In the genomic region with DNA sequence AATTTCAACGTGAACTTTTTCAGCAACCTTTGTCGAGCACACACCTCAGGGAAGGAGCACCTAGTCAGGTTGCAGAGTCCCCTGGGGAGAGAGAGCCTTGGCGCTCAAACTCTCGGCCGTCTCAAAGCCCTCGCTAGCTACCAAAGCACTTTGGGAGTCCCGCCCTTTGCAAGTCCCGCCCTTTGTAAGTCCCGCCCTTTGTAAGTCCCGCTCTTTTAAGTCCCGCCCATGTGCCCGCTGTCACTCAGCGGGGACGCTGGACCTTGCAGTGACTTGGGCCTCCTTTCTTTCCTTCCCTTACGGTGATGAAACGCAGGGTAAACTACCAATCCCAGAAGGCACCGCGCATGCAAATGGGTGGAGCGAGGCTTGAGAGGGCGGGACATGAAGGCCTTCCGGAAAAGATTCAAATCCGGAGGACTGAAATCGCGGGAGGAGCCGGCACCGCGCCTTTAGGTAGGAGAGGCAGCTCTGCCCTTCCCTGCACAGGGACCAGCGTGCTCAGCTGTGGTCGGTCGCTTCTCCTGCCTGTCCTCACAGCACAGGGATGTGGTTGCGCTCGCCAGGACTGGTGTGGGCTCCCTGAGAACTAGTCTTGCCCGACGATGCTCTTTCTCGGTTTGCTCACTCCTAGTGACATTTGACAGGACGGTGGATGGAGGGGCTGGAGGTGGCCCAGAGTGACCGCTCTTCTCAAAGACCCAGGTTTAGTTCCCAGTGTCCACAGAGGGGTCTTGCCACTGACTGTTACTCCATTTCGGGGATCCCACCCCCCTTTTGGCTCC, we compare ENCODE assay signal across 8 mouse cellular contexts. TPM values are rescaled to one million over a fixed set of nuclear protein-coding genes. Genes with fewer than 3 reads are reported as not detected.
DNase-seq lines count a peak whose midpoint lies in the region; ATAC-seq and TF ChIP-seq lines count a peak whose summit lies in the region.

A gene (plus strand): TSS at position 400 of the 785 bp plus-strand sequence.

- H3K27me3 ChIP-seq in megakaryocyte, embryonic 14.5 days (replicated peaks), result no peaks in the 10 kb centered on the region

- TF ChIP-seq CTCF in cortical plate, adult 2 months (IDR thresholded peaks at IDR 0.05; ENCODE audit: extremely low read depth, insufficient read depth, low read length), result no peak

- TF ChIP-seq POLR2A in cortical plate, adult 2 months (IDR thresholded peaks at IDR 0.05; ENCODE audit: extremely low read depth, insufficient read depth, low read length), result no peak

- H3K4me3 ChIP-seq in cortical plate, adult 2 months (ENCODE audit: insufficient read depth, low read length), result peak within 1 kb of the TSS; percentile 65
- H3K4me3 ChIP-seq in megakaryocyte, embryonic 14.5 days (replicated peaks), result peak within 1 kb of the TSS; percentile 100

- H3K27ac ChIP-seq in cortical plate, adult 2 months (ENCODE audit: insufficient read depth, low read length), result no peak within 1 kb of the TSS

- DNase-seq in gastrocnemius, adult 8-10 months (ENCODE audit: low spot score in 2 of 2), result peak; percentile 94 to 96
- peak; percentile 98 for DNase-seq in hindlimb bud, embryonic 11.5 days (ENCODE audit: extremely low spot score, low read depth, low spot score)
- DNase-seq in left cerebral cortex, adult 8-10 months (ENCODE audit: low spot score in 2 of 2), result peak; percentile 86 to 95
- peak; percentile 96 to 97 for DNase-seq in right cerebral cortex, postnatal 10 days (ENCODE audit: low spot score in 2 of 2)
- DNase-seq in urinary bladder, postnatal 25 days (ENCODE audit: low spot score), result peak; percentile 87

- no peaks in the 10 kb centered on the region for H3K4me1 ChIP-seq in cortical plate, adult 2 months (ENCODE audit: control insufficient read depth, insufficient read depth, low read length)
- H3K4me1 ChIP-seq in megakaryocyte, embryonic 14.5 days, result peaks cover 68% of the 10 kb centered on the region

- ATAC-seq in activated CD4-positive, CD25-positive, alpha-beta regulatory T cell, adult 4 months, result peak; percentile 99

- H3K9me3 ChIP-seq in megakaryocyte, embryonic 14.5 days, result no peaks in the 10 kb centered on the region

- H3K36me3 ChIP-seq in megakaryocyte, embryonic 14.5 days (replicated peaks; ENCODE audit: low read length), result peaks cover 12% of the 10 kb centered on the region

RNA-seq across cellular contexts. Expression of the gene that starts here (rescaled TPM):
- polyA plus RNA-seq in activated CD4-positive, CD25-positive, alpha-beta regulatory T cell, adult 4 months (2017; shearing (Covaris generic)), result 1 to 10 TPM in 1 of 2 experiments, under 1 TPM in 1; 0.79 to 1.3 TPM
- 0.57 and 0.63 TPM in 2 replicates for polyA plus RNA-seq in cortical plate, adult 2 months (2012; rRNA removed)
- total RNA-seq in gastrocnemius, adult 8-10 months (2022), result under 1 TPM in 2 of 4 experiments, not detected in 2; 0.13 to 0.36 TPM
- total RNA-seq in left cerebral cortex, adult 8-10 months (2022), result 1 to 10 TPM; 1.8 to 2.7 (median 2.0) TPM
- polyA plus RNA-seq in megakaryocyte, embryonic 14.5 days (2012; ENCODE audit: insufficient read depth, low replicate concordance), result not detected in 2 replicates

Comparison
In these comparisons a context has a peak if more than half of its experiments do, and no peak if none do; other contexts are left out.
1. Peak in DNase-seq in gastrocnemius, adult 8-10 months; RNA of the gene not detected or under 1 TPM.